Mouse (Mus musculus) megakaryocyte, embryonic 14.5 days (primary cell): ENCODE data around the gene Socs7.
"Not testable (repeated sequence)": the region's sequence is repeated elsewhere in the genome, so short reads cannot be mapped to it uniquely, and the experiment has no call there.

ENCODE experiments used
- FLI1 ChIP-seq: IDR thresholded peaks from 2 replicates; pipeline ENCODE4 v1.6.1; 2012; ENCODE audit warnings: low read length, inconsistent platforms, mixed read lengths
- GATA1 ChIP-seq: IDR thresholded peaks from 3 replicates; pipeline ENCODE4 v1.6.1; 2012; ENCODE audit warnings: mixed read lengths, low read length, inconsistent platforms, borderline replicate concordance

DNA sequence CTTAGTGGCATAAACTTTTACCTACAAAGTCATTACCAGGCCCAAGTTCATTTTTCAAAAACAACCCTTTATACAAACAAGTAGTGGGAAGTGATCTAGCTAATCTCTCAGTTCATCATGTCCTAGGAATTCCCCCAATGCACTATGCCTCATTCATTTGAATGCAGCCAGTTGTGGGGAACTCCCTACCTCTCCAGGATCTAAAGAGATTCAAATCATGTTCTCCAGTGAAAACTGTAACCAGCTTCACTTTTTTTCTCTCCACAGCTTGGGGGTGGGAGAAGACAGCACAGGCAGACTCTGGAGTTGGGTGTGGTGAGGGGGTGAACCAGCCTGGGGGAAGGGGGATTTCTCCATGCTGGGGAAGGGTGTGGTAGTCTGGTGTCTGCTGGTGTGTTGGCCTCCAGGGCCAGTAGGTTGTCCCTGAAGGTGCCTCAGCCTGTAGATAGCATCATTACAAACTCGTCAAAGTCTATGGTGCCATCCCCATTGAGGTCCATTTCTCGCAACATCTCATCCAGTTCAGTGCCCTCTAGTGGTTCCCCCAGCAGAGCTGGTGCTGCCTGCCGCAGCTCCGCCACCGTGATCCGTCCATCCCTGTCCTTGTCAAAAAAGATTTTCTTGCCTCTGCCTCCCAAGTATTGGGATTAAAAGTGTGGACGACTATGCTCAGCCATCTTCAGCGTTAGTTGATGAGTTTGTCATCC is 40.3 kb upstream of the Socs7 start:
- not testable (repeated sequence) for TF ChIP-seq GATA1, FLI1
